Mouse (Mus musculus): ENCODE results near the gene Gm10718. TPM values are rescaled to one million over a fixed set of nuclear protein-coding genes. Genes with fewer than 3 reads are reported as not detected.
"Not testable (repeated sequence)": the region's sequence is repeated elsewhere in the genome, so short reads cannot be mapped to it uniquely, and the experiment has no call there.

Gene Gm10718
- polyA plus RNA-seq, 1 experiment from 2014 or later: not detected

GRCm38 (mm10) chr9:3036577-3036976 lies 13.2 kb downstream of the Gm10718 start, which contains the start of gene Gm10715:
TSS of gene Gm10715 (plus strand) at chr9:3036877.
- not testable (repeated sequence) for H3K9ac ChIP-seq (ENCODE audit: low read depth, low read length); H3K27me3 ChIP-seq (ENCODE audit: control insufficient read depth, insufficient read depth, low read length); H3K9me3 ChIP-seq (ENCODE audit: control insufficient read depth, low read length); ATAC-seq (ENCODE audit: low FRiP score, low TSS enrichment); H3K4me1 ChIP-seq (ENCODE audit: control insufficient read depth, insufficient read depth, low read length); H3K4me2 ChIP-seq (replicated peaks; ENCODE audit: low read depth, low read length); H3K27ac ChIP-seq (ENCODE audit: low read depth, low read length); H3K4me3 ChIP-seq (ENCODE audit: low read length); H3K36me3 ChIP-seq (ENCODE audit: control insufficient read depth, insufficient read depth, low read length)
- WGBS: 71% methylated on average over 6 of the region's 8 CpGs

- not testable (repeated sequence) for H3K4me3 ChIP-seq (ENCODE audit: low read length); H3K27ac ChIP-seq (ENCODE audit: low read depth, low read length); H3K9ac ChIP-seq (ENCODE audit: low read depth, low read length); H3K27me3 ChIP-seq (ENCODE audit: control insufficient read depth, insufficient read depth, low read length); H3K9me3 ChIP-seq (ENCODE audit: control insufficient read depth, low read length); ATAC-seq (ENCODE audit: low FRiP score, low TSS enrichment); H3K4me2 ChIP-seq (replicated peaks; ENCODE audit: low read depth, low read length); H3K36me3 ChIP-seq (ENCODE audit: control insufficient read depth, insufficient read depth, low read length); H3K4me1 ChIP-seq (ENCODE audit: control insufficient read depth, insufficient read depth, low read length)
- 64% methylated on average over 4 of the region's 4 CpGs for WGBS
Measured at GRCm38 (mm10) chr9:3038161-3038560, 14.8 kb downstream of the Gm10718 start.

Small RNAs within 50 kb of the gene (microRNA-seq; reads per million reads assigned to microRNA genes)
- not detected for gene Mir101c

Other genes with a start within 250 kb of the Gm10718 start
- gene Gm10722, start 22.6 kb upstream of the Gm10718 start, polyA plus RNA-seq (2014; fragmentation: Nextera tagmentation; extraction: Ambion mirVana): not detected in 2 replicates
- not detected in 2 replicates for gene Gm11168, start 20.2 kb upstream of the Gm10718 start, polyA plus RNA-seq (2014; fragmentation: Nextera tagmentation; extraction: Ambion mirVana)
- gene Gm10721, start 10.4 kb upstream of the Gm10718 start, polyA plus RNA-seq (2014; fragmentation: Nextera tagmentation; extraction: Ambion mirVana): not detected in 2 replicates
- not detected in 2 replicates for gene Gm10720, start 7.9 kb upstream of the Gm10718 start, polyA plus RNA-seq (2014; fragmentation: Nextera tagmentation; extraction: Ambion mirVana)
- not detected in 2 replicates for gene Gm10719, start 6.1 kb upstream of the Gm10718 start, polyA plus RNA-seq (2014; fragmentation: Nextera tagmentation; extraction: Ambion mirVana)
- 0.36 TPM in 1 of 2 replicates, not detected in the other for gene Gm10717, start 1.9 kb downstream of the Gm10718 start, polyA plus RNA-seq (2014; fragmentation: Nextera tagmentation; extraction: Ambion mirVana)
- not detected in 2 replicates for gene Gm17535, start 11.1 kb downstream of the Gm10718 start, polyA plus RNA-seq (2014; fragmentation: Nextera tagmentation; extraction: Ambion mirVana)
- gene Gm10715, start 13.3 kb downstream of the Gm10718 start, polyA plus RNA-seq (2014; fragmentation: Nextera tagmentation; extraction: Ambion mirVana): not detected in 2 replicates

Measured in kidney, embryonic 14.5 days (tissue).